23 mouse cellular contexts compared by ENCODE assay signal in genomic region chr6:72190120-72190519, GRCm38 (mm10). TPM values are rescaled to one million over a fixed set of nuclear protein-coding genes. Genes with fewer than 3 reads are reported as not detected.
DNase-seq lines count a peak whose midpoint lies in the region; ATAC-seq and TF ChIP-seq lines count a peak whose summit lies in the region.
"Had no signal": no experiment of that assay in that cellular context is flagged by ENCODE, and none has a peak within 500 bp of the region (broad histone marks: within the 10 kb centered on the region; RNA-seq: fewer than 3 reads in every experiment).

No protein-coding gene starts in this region.

- peaks cover 49% of the 10 kb centered on the region for H3K4me1 ChIP-seq in limb, embryonic 12.5 days (replicated peaks)
- H3K4me1 ChIP-seq in limb, embryonic 10.5 days: peaks cover 53% of the 10 kb centered on the region
- peaks cover 32% of the 10 kb centered on the region for H3K4me1 ChIP-seq in limb, embryonic 14.5 days (ENCODE audit: control insufficient read depth, insufficient read depth, low read length)

- no peaks in the 10 kb centered on the region for H3K9me3 ChIP-seq in limb, embryonic 12.5 days
- no peaks in the 10 kb centered on the region for H3K9me3 ChIP-seq in limb, embryonic 10.5 days (replicated peaks)
- no peaks in the 10 kb centered on the region for H3K9me3 ChIP-seq in limb, embryonic 14.5 days (ENCODE audit: control insufficient read depth, low read length)
- H3K9me3 ChIP-seq: forebrain, embryonic 15.5 days; heart, embryonic 13.5 days; hindbrain, embryonic 12.5 days; liver, embryonic 12.5 days; stomach, embryonic 15.5 days had no signal

- no peak for ATAC-seq in limb, embryonic 12.5 days (ENCODE audit: insufficient number of reproducible peaks, insufficient read depth, low FRiP score, low TSS enrichment, low read depth)
- ATAC-seq in activated CD4-positive, CD25-positive, alpha-beta regulatory T cell, adult 4 months: peak; percentile 86
- no peak for ATAC-seq in limb, embryonic 14.5 days (ENCODE audit: low FRiP score, low read depth)
- ATAC-seq: forebrain, embryonic 15.5 days; liver, embryonic 12.5 days had no signal

- H3K9ac ChIP-seq in limb, embryonic 12.5 days (replicated peaks): no peak overlapping the region
- H3K9ac ChIP-seq in limb, embryonic 14.5 days (ENCODE audit: low read depth, low read length, severe bottlenecking): no peak overlapping the region
- H3K9ac ChIP-seq: forebrain, embryonic 15.5 days; liver, embryonic 12.5 days; stomach, embryonic 15.5 days had no signal

- no peaks in the 10 kb centered on the region for H3K36me3 ChIP-seq in limb, embryonic 12.5 days
- no peaks in the 10 kb centered on the region for H3K36me3 ChIP-seq in limb, embryonic 10.5 days
- H3K36me3 ChIP-seq in limb, embryonic 14.5 days (ENCODE audit: control insufficient read depth, insufficient read depth, low read length): no peaks in the 10 kb centered on the region
- H3K36me3 ChIP-seq: forebrain, embryonic 15.5 days; heart, embryonic 13.5 days; hindbrain, embryonic 12.5 days; liver, embryonic 12.5 days; neural tube, embryonic 13.5 days; stomach, embryonic 15.5 days had no signal

- H3K27ac ChIP-seq in limb, embryonic 12.5 days: 0 out of 2 replicates have a peak overlapping the region, but pooled peaks have one; percentile 45
- H3K27ac ChIP-seq in limb, embryonic 10.5 days: no peak overlapping the region
- H3K27ac ChIP-seq in limb, embryonic 14.5 days (replicated peaks; ENCODE audit: low read depth, low read length): no peak overlapping the region; the same call in 1 of the 2 replicates
- H3K27ac ChIP-seq: forebrain, embryonic 15.5 days; hindbrain, embryonic 12.5 days; left cerebral cortex, adult 2 months; liver, embryonic 12.5 days; neural tube, embryonic 13.5 days had no signal

- H3K4me2 ChIP-seq in limb, embryonic 12.5 days: peak overlapping the region; percentile 64
- H3K4me2 ChIP-seq in limb, embryonic 14.5 days (replicated peaks; ENCODE audit: low read depth, low read length, severe bottlenecking): peak overlapping the region; percentile 47

- 19% methylated on average over 6 of the region's 6 CpGs for WGBS in limb, embryonic 12.5 days
- WGBS in limb, embryonic 10.5 days: 19% methylated on average over 6 of the region's 6 CpGs
- WGBS in limb, embryonic 14.5 days: 17% methylated on average over 6 of the region's 6 CpGs

- no peaks in the 10 kb centered on the region for H3K27me3 ChIP-seq in limb, embryonic 12.5 days
- peaks cover 12% of the 10 kb centered on the region for H3K27me3 ChIP-seq in limb, embryonic 10.5 days (ENCODE audit: low read depth, poor library complexity, severe bottlenecking)
- H3K27me3 ChIP-seq in limb, embryonic 14.5 days (ENCODE audit: control insufficient read depth, insufficient read depth, low read length): no peaks in the 10 kb centered on the region
- H3K27me3 ChIP-seq: heart, embryonic 13.5 days had no signal

- H3K4me3 ChIP-seq in limb, embryonic 12.5 days (replicated peaks): no peak overlapping the region
- H3K4me3 ChIP-seq in limb, embryonic 10.5 days: no peak overlapping the region
- H3K4me3 ChIP-seq in limb, embryonic 14.5 days (replicated peaks; ENCODE audit: low read length): no peak overlapping the region
- H3K4me3 ChIP-seq: forebrain, embryonic 15.5 days; heart, embryonic 13.5 days; hindbrain, embryonic 12.5 days; left cerebral cortex, adult 2 months; liver, embryonic 12.5 days; neural tube, embryonic 13.5 days had no signal

- no peak for TF ChIP-seq POLR2A in limb, embryonic 14.5 days (IDR thresholded peaks at IDR 0.05; ENCODE audit: borderline replicate concordance, extremely low read depth, insufficient read depth, insufficient read length)

- DNase-seq in limb, embryonic 10.5 days (ENCODE audit: low spot score): no peak
- peak; percentile 73 for DNase-seq in CD4-positive helper T cell, adult 2 months (ENCODE audit: low read depth, low spot score)
- no peak for DNase-seq in limb, embryonic 14.5 days (ENCODE audit: low spot score)
- no peak for DNase-seq in right cerebral cortex, adult 18-20 months
- no peak for DNase-seq in kidney, adult 18-20 months
- DNase-seq in adrenal gland, postnatal 14 days: no peak
- DNase-seq: adrenal gland, postnatal 36 days; cerebellum, postnatal 14 days; heart, postnatal 14 days; kidney, adult 11 months; left cerebral cortex, postnatal 4 days; lung, adult 18-20 months; midbrain, embryonic 14.5 days had no signal

RNA-seq across cellular contexts. Expression of gene Atoh8, which starts 45.3 kb away (rescaled TPM):
- 30.7 and 30.8 TPM in 2 replicates for polyA plus RNA-seq in limb, embryonic 12.5 days (2016; fragmentation: Nextera tagmentation; extraction: Ambion mirVana)
- polyA plus RNA-seq in limb, embryonic 10.5 days (2016; fragmentation: Nextera tagmentation; extraction: Ambion mirVana): 24.9 and 28.0 TPM in 2 replicates
- not detected for polyA plus RNA-seq in activated CD4-positive, CD25-positive, alpha-beta regulatory T cell, adult 4 months (2017; shearing (Covaris generic))
- 19.8 and 26.5 TPM in 2 replicates for polyA plus RNA-seq in limb, embryonic 14.5 days (2012; rRNA removed)
- 15.1 and 19.5 TPM in 2 replicates for polyA plus RNA-seq in limb, embryonic 14.5 days (2014; fragmentation: Nextera tagmentation; extraction: Ambion mirVana)
- 5.7 and 5.9 TPM in 2 replicates for total RNA-seq in adrenal gland, postnatal 14 days (2021)
- total RNA-seq: megakaryocyte-erythroid progenitor cell, adult 5-6 weeks had no signal

Comparison
In these comparisons a context has a peak if more than half of its experiments do, and no peak if none do; other contexts are left out.
1. RNA of gene Atoh8, which starts 45.3 kb away (polyA plus RNA-seq): 30.7 to 30.8 TPM in limb, embryonic 12.5 days, 24.9 to 28.0 TPM in limb, embryonic 10.5 days and 15.1 to 26.5 TPM in limb, embryonic 14.5 days; not detected in activated CD4-positive, CD25-positive, alpha-beta regulatory T cell, adult 4 months; every median in the first group is over 10 times any median in the second.